Mouse (Mus musculus) c-Kit-negative CD71-positive TER-119-positive erythroid progenitor cells, embryonic 14.5 days (primary cell): Measurements from ENCODE around the gene Mapk10.

Source experiments
- DNase-seq: peaks from one replicate; pipeline ENCODE4 v3.0.0-alpha.2; 2013; ENCODE audit warnings: low read depth, low spot score

Gene Mapk10

GRCm38 (mm10) chr5:103211101-103211848, at the start of gene Mapk10:
Gene Mapk10, minus strand, starts transcription at chr5:103211334.
- DNase-seq: no peak

- no peak for DNase-seq
Measured at GRCm38 (mm10) chr5:103256144-103256543, 45.0 kb upstream of the Mapk10 start.

- no peak for DNase-seq
Measured at GRCm38 (mm10) chr5:103242430-103242829, 31.3 kb upstream of the Mapk10 start.

GRCm38 (mm10) chr5:103231822-103232221, 20.7 kb upstream of the Mapk10 start:
- DNase-seq: no peak

GRCm38 (mm10) chr5:103230334-103230733, 19.2 kb upstream of the Mapk10 start:
- no peak for DNase-seq

GRCm38 (mm10) chr5:103229321-103229720, 18.2 kb upstream of the Mapk10 start:
- DNase-seq: no peak

GRCm38 (mm10) chr5:103221997-103222396, 10.9 kb upstream of the Mapk10 start:
- no peak for DNase-seq

GRCm38 (mm10) chr5:103210644-103211043, 490 bp downstream of the Mapk10 start:
- DNase-seq: no peak

GRCm38 (mm10) chr5:103210018-103210417, 1.1 kb downstream of the Mapk10 start:
- no peak for DNase-seq

GRCm38 (mm10) chr5:103209486-103209885, 1.6 kb downstream of the Mapk10 start:
- DNase-seq: no peak

GRCm38 (mm10) chr5:103208869-103209268, 2.3 kb downstream of the Mapk10 start:
- DNase-seq: no peak

GRCm38 (mm10) chr5:103208021-103208511, 3.1 kb downstream of the Mapk10 start:
- DNase-seq: no peak

GRCm38 (mm10) chr5:103197796-103198325, 13.3 kb downstream of the Mapk10 start:
- DNase-seq: no peak

GRCm38 (mm10) chr5:103194549-103194948, 16.6 kb downstream of the Mapk10 start:
- no peak for DNase-seq

GRCm38 (mm10) chr5:103193700-103194099, 17.4 kb downstream of the Mapk10 start:
- DNase-seq: no peak

GRCm38 (mm10) chr5:103191577-103191976, 19.6 kb downstream of the Mapk10 start:
- DNase-seq: no peak

- no peak for DNase-seq
Measured at GRCm38 (mm10) chr5:103184256-103184655, 26.9 kb downstream of the Mapk10 start.

- DNase-seq: no peak
Measured at GRCm38 (mm10) chr5:103181622-103182021, 29.5 kb downstream of the Mapk10 start.

GRCm38 (mm10) chr5:103177010-103177409, 34.1 kb downstream of the Mapk10 start:
- DNase-seq: no peak

- DNase-seq: no peak
Measured at GRCm38 (mm10) chr5:103175989-103176388, 35.1 kb downstream of the Mapk10 start.

- DNase-seq: no peak
Measured at GRCm38 (mm10) chr5:103174607-103175006, 36.5 kb downstream of the Mapk10 start.

GRCm38 (mm10) chr5:103171207-103171606, 39.9 kb downstream of the Mapk10 start:
- DNase-seq: no peak

GRCm38 (mm10) chr5:103167371-103167770, 43.8 kb downstream of the Mapk10 start:
- no peak for DNase-seq
